Mouse (Mus musculus): Measurements from ENCODE around the gene Bcl11b.

The Bcl11b gene

GRCm38 (mm10) chr12:107971081-107971780 lies 32.2 kb downstream of the Bcl11b start:
- DNase-seq (ENCODE audit: low spot score in 2 of 2) = no peak

GRCm38 (mm10) chr12:107970637-107971036 lies 32.8 kb downstream of the Bcl11b start:
- no peak for DNase-seq (ENCODE audit: low spot score in 2 of 2)

GRCm38 (mm10) chr12:107969841-107970371 lies 33.5 kb downstream of the Bcl11b start:
- DNase-seq (ENCODE audit: low spot score in 2 of 2) = no peak

- DNase-seq (ENCODE audit: low spot score in 2 of 2) = no peak
Measured at GRCm38 (mm10) chr12:107969126-107969525, 34.3 kb downstream of the Bcl11b start.

- no peak for DNase-seq (ENCODE audit: low spot score in 2 of 2)
Measured at GRCm38 (mm10) chr12:107968331-107968730, 35.1 kb downstream of the Bcl11b start.

GRCm38 (mm10) chr12:107967026-107967425 lies 36.4 kb downstream of the Bcl11b start:
- DNase-seq (ENCODE audit: low spot score in 2 of 2) = no peak

GRCm38 (mm10) chr12:107965103-107965502 lies 38.3 kb downstream of the Bcl11b start:
- DNase-seq (ENCODE audit: low spot score in 2 of 2) = no peak

GRCm38 (mm10) chr12:107964396-107965085 lies 38.9 kb downstream of the Bcl11b start:
- DNase-seq (ENCODE audit: low spot score in 2 of 2) = no peak

GRCm38 (mm10) chr12:107962852-107963251 lies 40.5 kb downstream of the Bcl11b start:
- DNase-seq (ENCODE audit: low spot score in 2 of 2) = no peak

- DNase-seq (ENCODE audit: low spot score in 2 of 2) = no peak
Measured at GRCm38 (mm10) chr12:107961843-107962242, 41.6 kb downstream of the Bcl11b start.

- DNase-seq (ENCODE audit: low spot score in 2 of 2) = no peak
Measured at GRCm38 (mm10) chr12:107960789-107961491, 42.5 kb downstream of the Bcl11b start.

- no peak for DNase-seq (ENCODE audit: low spot score in 2 of 2)
Measured at GRCm38 (mm10) chr12:107960365-107960764, 43.0 kb downstream of the Bcl11b start.

- DNase-seq (ENCODE audit: low spot score in 2 of 2) = no peak
Measured at GRCm38 (mm10) chr12:107959872-107960271, 43.5 kb downstream of the Bcl11b start.

- no peak for DNase-seq (ENCODE audit: low spot score in 2 of 2)
Measured at GRCm38 (mm10) chr12:107953044-107953684, 50.2 kb downstream of the Bcl11b start.

GRCm38 (mm10) chr12:107952318-107952724 lies 51.1 kb downstream of the Bcl11b start:
- no peak for DNase-seq (ENCODE audit: low spot score in 2 of 2)

GRCm38 (mm10) chr12:107950667-107951179 lies 52.7 kb downstream of the Bcl11b start:
- no peak for DNase-seq (ENCODE audit: low spot score in 2 of 2)

- no peak for DNase-seq (ENCODE audit: low spot score in 2 of 2)
Measured at GRCm38 (mm10) chr12:107949416-107949815, 54.0 kb downstream of the Bcl11b start.

- DNase-seq (ENCODE audit: low spot score in 2 of 2) = no peak
Measured at GRCm38 (mm10) chr12:107942100-107942499, 61.3 kb downstream of the Bcl11b start.

GRCm38 (mm10) chr12:107940774-107941173 lies 62.6 kb downstream of the Bcl11b start:
- no peak for DNase-seq (ENCODE audit: low spot score in 2 of 2)

GRCm38 (mm10) chr12:107939177-107939576 lies 64.2 kb downstream of the Bcl11b start:
- DNase-seq (ENCODE audit: low spot score in 2 of 2) = no peak

GRCm38 (mm10) chr12:107936972-107937371 lies 66.4 kb downstream of the Bcl11b start:
- no peak for DNase-seq (ENCODE audit: low spot score in 2 of 2)

- no peak for DNase-seq (ENCODE audit: low spot score in 2 of 2)
Measured at GRCm38 (mm10) chr12:107936406-107936805, 67.0 kb downstream of the Bcl11b start.

Data from spleen, postnatal 4 days (tissue).